Mouse (Mus musculus) cerebellum, postnatal 14 days (tissue): ENCODE measurements at regions not wholly inside any gene's neighbourhood (a gene's known extent, or its start where the extent isn't known, plus 50 kb on each side); places are given as distances from the start of the nearest gene placed in this dataset.
A peak's percentile ranks its signal among the peaks of the same experiment; 100 is the strongest.

ENCODE experiments used
- DNase-seq, 2 experiments: peaks; one replicate each; pipeline ENCODE4 v3.0.0; 2021; ENCODE audit warnings: mixed read lengths in 2 of 2

- DNase-seq = no peak
These were observed 591.9 kb upstream of the Cdh6 start for GRCm38 (mm10) chr15:13765411-13765810.

GRCm38 (mm10) chr15:13764587-13764986 lies 591.1 kb upstream of the Cdh6 start:
- no peak for DNase-seq

GRCm38 (mm10) chr15:13746559-13746958 lies 573.1 kb upstream of the Cdh6 start:
- DNase-seq = no peak

- DNase-seq = no peak
These were observed 532.8 kb upstream of the Cdh6 start for GRCm38 (mm10) chr15:13706276-13706675.

GRCm38 (mm10) chr15:13705187-13705586 lies 531.7 kb upstream of the Cdh6 start:
- no peak for DNase-seq

GRCm38 (mm10) chr15:13668193-13668592 lies 494.7 kb upstream of the Cdh6 start:
- peak in 1 of 2 experiments; percentile 1 for DNase-seq

- DNase-seq = no peak
These were observed 493.8 kb upstream of the Cdh6 start for GRCm38 (mm10) chr15:13667278-13667677.

GRCm38 (mm10) chr15:13662275-13662674 lies 488.8 kb upstream of the Cdh6 start:
- DNase-seq = no peak

GRCm38 (mm10) chr15:13655038-13655437 lies 481.6 kb upstream of the Cdh6 start:
- no peak for DNase-seq

GRCm38 (mm10) chr15:13635346-13635940 lies 462.0 kb upstream of the Cdh6 start:
- peak in 1 of 2 experiments; percentile 4 for DNase-seq

- no peak for DNase-seq
These were observed 428.7 kb upstream of the Cdh6 start for GRCm38 (mm10) chr15:13602133-13602532.

- DNase-seq = peak; percentile 47 to 57
These were observed 424.4 kb upstream of the Cdh6 start for GRCm38 (mm10) chr15:13597856-13598255.

GRCm38 (mm10) chr15:13593823-13594222 lies 420.3 kb upstream of the Cdh6 start:
- DNase-seq = no peak

GRCm38 (mm10) chr15:13590864-13591263 lies 417.4 kb upstream of the Cdh6 start:
- DNase-seq = no peak

- no peak for DNase-seq
These were observed 409.8 kb upstream of the Cdh6 start for GRCm38 (mm10) chr15:13583300-13583699.

- DNase-seq = no peak
These were observed 408.7 kb upstream of the Cdh6 start for GRCm38 (mm10) chr15:13582134-13582533.

GRCm38 (mm10) chr15:13573621-13574020 lies 400.1 kb upstream of the Cdh6 start:
- peak in 1 of 2 experiments; percentile 46 for DNase-seq

- DNase-seq = peak; percentile 17 to 48
These were observed 387.4 kb upstream of the Cdh6 start for GRCm38 (mm10) chr15:13560920-13561319.

- DNase-seq = no peak
These were observed 375.8 kb upstream of the Cdh6 start for GRCm38 (mm10) chr15:13549207-13549837.

GRCm38 (mm10) chr15:13540026-13540425 lies 366.6 kb upstream of the Cdh6 start:
- peak; percentile 11 to 23 for DNase-seq

GRCm38 (mm10) chr15:13534017-13534416 lies 360.5 kb upstream of the Cdh6 start:
- no peak for DNase-seq

GRCm38 (mm10) chr15:13529960-13530359 lies 356.5 kb upstream of the Cdh6 start:
- DNase-seq = no peak

- no peak for DNase-seq
These were observed 355.6 kb upstream of the Cdh6 start for GRCm38 (mm10) chr15:13529050-13529449.
